Mouse (Mus musculus): Measurements from ENCODE around the gene Gna14.

Gene Gna14

GRCm38 (mm10) chr19:16435531-16436231 lies at the start of gene Gna14:
Gene Gna14 (plus strand): TSS chr19:16435762.
- in situ Hi-C loops (cut with MboI, MseI): no loop called here

DNA sequence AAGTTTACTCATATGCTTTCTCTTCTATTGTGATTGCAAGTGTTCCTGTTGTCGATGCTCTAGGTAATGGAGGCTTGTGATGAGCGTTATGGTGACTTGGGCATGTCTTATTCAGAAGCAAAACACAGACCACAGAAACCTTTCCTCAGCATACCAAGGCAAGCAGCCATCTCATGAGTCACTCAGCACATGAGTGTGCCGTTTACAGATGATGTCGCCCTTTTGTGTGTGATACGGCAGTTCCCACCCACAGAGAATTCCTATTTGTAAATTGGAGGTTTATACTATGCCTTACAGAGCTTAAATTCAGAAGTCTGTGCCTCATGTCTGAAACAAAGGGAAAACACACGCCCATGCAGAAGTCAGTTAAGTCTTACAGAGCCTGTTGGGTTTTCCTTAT lies 49.0 kb upstream of the Gna14 start:
- in situ Hi-C loops (cut with MboI, MseI): no loop called here

DNA sequence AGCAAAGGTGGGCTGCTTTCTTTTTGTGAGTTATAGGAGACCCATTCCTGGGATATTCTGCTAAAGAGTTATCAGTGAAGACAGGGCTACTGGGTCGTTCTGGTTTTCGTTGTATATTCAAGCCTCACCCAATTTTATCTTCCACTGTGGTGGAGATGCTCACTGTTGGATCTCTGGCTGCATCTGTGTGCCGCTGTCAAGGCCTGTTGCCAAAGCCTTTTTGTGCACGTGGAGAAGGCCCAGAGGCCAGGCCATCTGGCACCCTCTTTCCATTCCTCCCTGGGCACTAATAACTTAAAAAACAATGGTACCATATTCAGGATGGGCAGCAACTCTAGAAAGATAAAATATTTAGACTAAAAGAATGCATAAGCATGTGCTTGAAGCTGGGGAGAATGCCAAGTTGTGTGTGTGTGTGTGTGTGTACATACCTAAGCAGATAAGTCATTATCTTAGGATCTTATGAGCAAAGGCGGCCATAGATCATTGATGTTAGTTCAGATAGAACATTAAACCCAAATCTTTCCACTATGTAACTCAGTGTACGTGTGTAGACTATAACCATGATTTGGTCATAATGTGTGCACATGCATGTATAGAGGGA lies 45.3 kb upstream of the Gna14 start:
- in situ Hi-C loops (cut with MboI, MseI): no loop called here

GRCm38 (mm10) chr19:16394381-16394780 lies 41.2 kb upstream of the Gna14 start:
- in situ Hi-C loops (cut with MboI, MseI): no loop called here

DNA sequence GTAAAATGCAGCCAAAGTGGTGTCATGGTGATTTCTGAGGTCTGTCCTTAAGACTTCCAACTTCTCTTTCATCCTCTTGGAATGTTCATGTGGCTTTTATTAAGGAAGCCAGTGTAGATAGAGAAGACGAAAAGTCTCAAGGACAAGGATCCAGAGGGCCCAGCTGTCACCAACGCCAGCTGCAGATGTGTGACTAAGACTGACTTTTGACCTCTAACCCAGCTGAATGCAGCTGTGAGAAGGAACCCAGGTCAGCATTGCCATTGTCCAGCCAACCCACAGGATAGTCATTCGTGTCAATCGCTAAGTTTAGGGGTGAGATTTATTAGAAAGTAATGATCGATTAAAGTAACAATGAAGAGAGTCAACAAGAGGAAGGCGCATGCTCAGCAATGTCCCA lies 32.5 kb upstream of the Gna14 start:
- in situ Hi-C loops (cut with MboI, MseI): no loop called here

DNA sequence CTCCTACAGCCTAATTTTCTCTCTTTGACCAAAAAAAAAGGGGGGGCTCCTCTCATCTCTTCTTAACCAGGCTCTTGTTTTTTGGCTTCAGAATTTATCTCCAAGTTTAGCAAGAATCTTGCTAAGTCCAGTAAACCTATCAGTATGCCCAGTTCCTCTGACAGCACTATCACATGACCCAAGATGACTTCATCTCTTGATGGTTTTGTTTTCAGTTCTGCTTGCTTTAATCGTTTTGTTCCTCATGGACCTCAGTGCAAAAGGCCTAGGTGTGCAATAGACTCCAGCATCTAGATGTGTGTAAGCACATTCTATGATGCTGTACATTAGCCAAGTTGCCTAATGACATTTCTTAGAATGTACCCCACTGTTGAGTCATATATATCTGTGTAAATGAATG lies 27.8 kb upstream of the Gna14 start:
- in situ Hi-C loops (cut with MboI, MseI): no loop called here

DNA sequence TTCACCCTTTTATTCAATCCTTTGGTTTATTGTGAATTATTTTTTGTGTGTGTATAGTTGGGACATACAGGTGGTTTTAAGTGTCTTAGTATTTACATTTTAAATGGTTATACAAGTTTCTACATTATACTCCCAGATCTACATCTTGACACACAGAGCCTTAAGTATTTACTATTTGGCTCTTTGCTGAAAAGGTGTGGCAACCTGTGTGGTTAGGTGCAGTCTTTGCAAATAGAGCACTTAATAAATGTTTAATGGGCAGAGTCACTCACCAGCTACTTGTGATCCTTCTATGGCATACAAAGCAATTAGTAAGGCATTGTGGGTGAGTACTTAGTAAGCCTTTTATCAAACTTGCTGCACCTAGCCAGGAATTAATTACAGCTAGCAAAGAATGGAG lies 24.3 kb upstream of the Gna14 start:
- in situ Hi-C loops (cut with MboI, MseI): no loop called here

DNA sequence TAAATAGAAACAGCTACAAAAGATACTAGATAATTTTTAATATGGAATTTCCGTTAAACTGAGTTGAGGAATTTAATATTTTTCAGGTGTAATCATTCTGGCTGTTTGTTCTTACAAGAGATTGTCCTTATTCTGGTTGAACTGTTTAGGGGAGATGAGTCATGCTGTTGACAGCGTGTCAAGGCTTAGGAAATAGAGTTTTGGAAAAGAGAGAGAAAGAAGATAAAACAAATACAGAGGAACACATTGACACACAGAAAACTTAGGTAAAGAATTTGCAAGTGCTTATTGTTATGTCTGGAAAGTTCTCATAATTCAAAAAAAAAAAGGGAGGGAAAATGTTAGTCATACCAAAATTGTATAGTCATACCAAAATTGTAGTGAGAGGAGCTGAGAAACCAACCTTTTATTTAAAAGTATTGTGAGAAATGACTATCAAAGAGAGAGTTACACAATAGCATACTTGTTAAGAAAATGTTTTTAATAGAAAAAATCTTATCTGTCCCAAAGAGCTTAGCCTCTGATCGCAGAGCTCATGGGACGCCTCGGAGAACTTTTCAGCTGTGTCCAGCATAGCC lies 17.4 kb upstream of the Gna14 start:
- in situ Hi-C loops (cut with MboI, MseI): no loop called here

DNA sequence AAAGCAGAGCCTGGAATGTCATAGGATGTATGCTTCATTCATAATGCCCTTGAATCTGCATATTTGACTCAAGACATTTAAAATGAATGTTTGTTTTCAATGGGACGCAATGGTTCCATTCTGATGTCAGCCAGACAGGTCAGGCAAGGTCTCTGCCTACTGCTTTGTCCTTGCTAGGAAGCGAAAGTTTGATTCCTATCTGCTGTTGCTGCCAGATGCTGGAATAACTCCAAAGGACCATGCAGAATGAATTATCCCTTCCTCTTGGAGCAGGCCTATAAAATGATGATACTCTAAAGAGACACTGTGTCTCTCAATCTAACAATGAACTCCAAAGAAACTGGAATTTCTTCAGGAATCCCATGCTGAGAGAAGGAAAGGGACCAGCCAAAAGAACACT lies 10.0 kb upstream of the Gna14 start:
- in situ Hi-C loops (cut with MboI, MseI): no loop called here

- in situ Hi-C loops (cut with MboI, MseI): no loop called here
Measured at GRCm38 (mm10) chr19:16431368-16431767, 4.2 kb upstream of the Gna14 start.

GRCm38 (mm10) chr19:16434879-16435278 lies 683 bp upstream of the Gna14 start:
- in situ Hi-C loops (cut with MboI, MseI): no loop called here

DNA sequence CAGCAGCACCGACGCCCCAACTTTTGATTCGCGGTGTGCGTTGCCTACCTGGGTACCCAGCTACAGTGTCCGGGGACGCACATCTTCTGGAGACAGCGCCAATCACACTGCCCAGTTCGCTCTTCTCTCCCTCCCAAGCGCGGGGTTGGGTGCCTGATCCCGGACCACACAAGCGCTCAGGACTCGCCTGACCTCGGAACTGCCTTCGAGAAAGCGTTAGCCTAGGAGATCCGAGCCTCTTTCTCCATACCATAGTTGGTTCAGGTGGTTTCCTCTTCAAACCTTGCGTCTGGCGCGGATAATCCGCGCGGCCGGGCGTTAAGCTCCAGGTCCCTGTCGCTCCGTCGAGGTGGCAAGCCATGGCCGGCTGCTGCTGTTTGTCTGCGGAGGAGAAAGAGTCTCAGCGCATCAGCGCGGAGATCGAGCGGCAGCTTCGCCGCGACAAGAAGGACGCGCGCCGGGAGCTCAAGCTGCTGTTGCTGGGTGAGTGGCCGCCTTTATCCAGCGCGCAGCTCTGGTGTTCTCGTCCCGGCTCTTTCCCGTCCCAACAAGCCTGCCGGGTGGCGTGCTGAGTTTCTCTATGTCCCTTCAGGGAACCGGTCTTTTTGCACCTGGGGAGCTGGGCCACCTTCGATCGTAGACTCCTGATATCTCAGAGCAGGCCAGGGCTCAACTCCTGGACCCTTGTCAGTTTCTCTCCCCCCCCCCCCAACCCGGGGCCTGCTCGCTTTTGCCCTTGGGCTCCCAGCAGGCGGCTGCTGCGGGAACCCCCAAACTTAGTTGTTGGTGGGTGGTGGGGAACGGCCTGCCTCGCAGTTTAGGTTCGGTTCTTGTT lies 990 bp downstream of the Gna14 start:
- in situ Hi-C loops (cut with MboI, MseI): no loop called here

GRCm38 (mm10) chr19:16437170-16437483 lies 1.6 kb downstream of the Gna14 start:
- in situ Hi-C loops (cut with MboI, MseI): no loop called here

DNA sequence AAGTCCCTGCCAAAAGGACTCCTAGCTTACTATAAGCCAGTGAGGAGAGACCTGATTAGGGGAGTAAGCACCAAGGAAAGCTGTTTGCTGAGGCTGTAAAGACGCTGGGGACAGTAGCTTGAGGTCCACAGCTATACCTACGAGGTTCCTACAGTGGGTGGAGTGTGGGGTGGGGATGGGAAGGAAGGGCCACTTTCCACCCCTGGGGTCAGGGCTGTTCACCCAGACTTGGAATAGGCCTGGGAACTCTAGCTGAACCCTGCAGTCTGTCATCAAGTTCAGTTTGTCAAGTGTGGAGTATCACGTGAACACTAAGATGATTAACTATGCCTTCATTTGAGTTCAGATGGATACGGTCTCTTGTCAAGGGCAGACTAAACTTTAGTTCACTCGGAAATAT lies 2.3 kb downstream of the Gna14 start:
- in situ Hi-C loops (cut with MboI, MseI): no loop called here

GRCm38 (mm10) chr19:16439278-16439677 lies 3.7 kb downstream of the Gna14 start:
- in situ Hi-C loops (cut with MboI, MseI): no loop called here

DNA sequence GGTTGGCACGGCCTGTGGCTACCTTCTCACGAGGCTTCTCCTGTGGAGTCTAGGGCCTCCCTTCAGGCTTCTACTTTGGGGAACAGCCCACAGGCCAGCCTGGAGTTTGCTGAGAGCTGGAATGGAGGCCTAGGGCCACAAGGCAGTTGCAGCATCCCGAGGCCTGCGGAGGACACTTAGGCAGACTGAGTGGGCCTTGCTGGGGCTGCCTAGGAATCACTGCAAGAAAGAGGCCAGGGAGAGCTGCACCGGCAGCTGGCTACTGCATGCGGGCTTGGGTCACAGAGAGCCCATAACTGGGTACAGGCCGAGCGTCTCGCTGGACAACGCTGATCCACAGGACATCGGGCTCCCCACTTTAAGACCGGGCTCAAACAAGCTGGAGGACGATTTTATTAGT lies 4.3 kb downstream of the Gna14 start:
- in situ Hi-C loops (cut with MboI, MseI): no loop called here

- in situ Hi-C loops (cut with MboI, MseI): no loop called here
Measured at GRCm38 (mm10) chr19:16441329-16441728, 5.8 kb downstream of the Gna14 start.

DNA sequence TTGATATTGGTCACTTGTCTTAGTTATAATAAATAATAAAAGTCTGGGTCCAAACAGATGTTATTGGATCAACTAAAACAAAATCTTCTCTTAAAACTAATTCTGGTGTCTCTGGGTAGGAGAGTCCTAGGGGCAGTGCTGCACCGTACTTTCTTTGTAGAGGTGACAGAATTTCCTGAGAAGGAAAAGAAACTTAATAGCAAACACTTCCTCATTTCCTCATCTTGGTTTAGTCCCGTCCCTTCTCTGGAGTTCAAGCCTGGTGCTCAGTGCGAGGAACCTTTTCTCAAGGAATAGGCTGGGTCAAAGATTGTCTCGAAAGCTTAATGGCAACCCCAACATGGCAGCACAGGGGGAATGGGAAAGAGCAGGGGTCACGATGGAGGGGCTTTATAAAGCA lies 7.8 kb downstream of the Gna14 start:
- in situ Hi-C loops (cut with MboI, MseI): no loop called here

- in situ Hi-C loops (cut with MboI, MseI): no loop called here
Measured at GRCm38 (mm10) chr19:16446612-16447011, 11.1 kb downstream of the Gna14 start.

GRCm38 (mm10) chr19:16447832-16448621 lies 12.5 kb downstream of the Gna14 start:
- in situ Hi-C loops (cut with MboI, MseI): no loop called here

DNA sequence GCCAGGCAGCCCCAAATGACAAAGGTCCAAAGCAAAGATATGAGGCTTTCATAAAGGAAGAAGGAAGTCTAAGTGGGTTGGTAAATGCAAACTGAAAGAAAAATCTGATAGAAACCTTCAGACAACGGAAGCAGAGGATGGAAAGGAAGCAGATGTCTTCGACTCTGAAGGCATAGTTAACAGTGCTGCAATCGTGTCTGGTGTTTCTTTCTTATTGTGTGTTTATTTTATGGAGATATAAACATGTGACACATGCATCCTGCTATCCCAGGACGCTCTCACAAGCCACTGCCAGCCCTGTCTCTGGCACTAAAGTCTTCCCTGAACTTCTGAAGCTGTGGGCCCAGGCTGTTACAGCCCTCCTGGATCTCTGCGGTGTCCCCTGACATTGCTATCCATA lies 13.2 kb downstream of the Gna14 start:
- in situ Hi-C loops (cut with MboI, MseI): no loop called here

DNA sequence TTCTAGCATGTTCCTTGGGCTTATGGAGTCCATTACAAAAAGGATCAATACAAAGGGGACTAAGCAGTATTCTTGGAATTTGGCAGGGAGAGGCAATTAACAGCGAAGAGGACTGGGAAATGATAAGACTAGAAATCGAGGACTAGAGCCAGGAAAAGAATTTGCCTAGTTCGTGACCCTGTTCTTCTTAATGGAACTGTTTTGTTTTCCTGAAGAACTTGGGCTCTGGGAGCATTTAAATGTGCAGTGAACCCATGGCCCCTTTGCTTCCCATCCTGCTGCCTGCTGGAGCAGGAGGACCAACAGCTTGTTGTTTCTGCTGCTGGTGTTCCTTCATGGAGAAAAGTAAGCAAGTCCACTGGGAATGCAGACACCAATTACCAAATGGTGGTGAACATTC lies 15.3 kb downstream of the Gna14 start:
- in situ Hi-C loops (cut with MboI, MseI): no loop called here

All from regulatory T cell (primary cell).